Mouse (Mus musculus) midbrain, postnatal 0 days (tissue): ENCODE data around the gene BC053393. TPM values are rescaled to one million over a fixed set of nuclear protein-coding genes. Genes with fewer than 3 reads are reported as not detected.

Experiments
- ATAC-seq: fragments of 200-750 bp; cut with Nextera tagmentation; 2 replicates; pipeline ENCODE4 v1.8.0; 2017; ENCODE audit warnings: moderate number of reproducible peaks, mild to moderate bottlenecking, moderate TSS enrichment, moderate library complexity; ENCODE audit not compliant: low FRiP score
- DNase-seq: peaks from one replicate; pipeline ENCODE4 v3.0.0-alpha.2; 2015; ENCODE audit warnings: low spot score
- H3K27ac ChIP-seq: fragments of 300-500 bp; sonication (generic); 2 replicates; pipeline ENCODE4 v1.5.1; 2014; ENCODE audit warnings: low read depth, mild to moderate bottlenecking, low read length, mixed read lengths
- H3K27me3 ChIP-seq: fragments of 300-500 bp; sonication (generic); 2 replicates; pipeline ENCODE4 v1.6.1; 2014; ENCODE audit warnings: low read length, control low read depth, mixed read lengths; ENCODE audit not compliant: insufficient read depth
- H3K36me3 ChIP-seq: fragments of 300-500 bp; sonication (generic); 2 replicates; pipeline ENCODE4 v1.6.1; 2014; ENCODE audit warnings: low read length, control low read depth, mixed read lengths; ENCODE audit not compliant: insufficient read depth
- H3K4me1 ChIP-seq: fragments of 300-500 bp; sonication (generic); 2 replicates; pipeline ENCODE4 v1.6.1; 2014; ENCODE audit warnings: mild to moderate bottlenecking, control low read depth, antibody characterized with exemption, low read length, mixed read lengths; ENCODE audit not compliant: insufficient read depth
- H3K4me2 ChIP-seq: fragments of 300-500 bp; sonication (generic); 2 replicates; pipeline ENCODE4 v1.6.1; 2014; ENCODE audit warnings: low read depth, mild to moderate bottlenecking, low read length, mixed read lengths; ENCODE audit not compliant: poor library complexity, severe bottlenecking
- H3K4me3 ChIP-seq: fragments of 300-500 bp; sonication (generic); 2 replicates; pipeline ENCODE4 v1.5.1; 2014; ENCODE audit warnings: low read depth, mild to moderate bottlenecking, low read length, moderate library complexity
- H3K9ac ChIP-seq: fragments of 300-500 bp; sonication (generic); replicated peaks from 2 replicates; pipeline ENCODE4 v1.6.1; 2014; ENCODE audit warnings: mild to moderate bottlenecking, low read length, moderate library complexity, mixed read lengths; ENCODE audit not compliant: poor library complexity, severe bottlenecking
- H3K9me3 ChIP-seq: fragments of 300-500 bp; sonication (generic); 2 replicates; pipeline ENCODE4 v1.6.1; 2016; ENCODE audit warnings: low read length, control low read depth
- CTCF ChIP-seq: IDR thresholded peaks from 2 replicates; pipeline ENCODE4 v1.5.1; 2016; ENCODE audit warnings: antibody characterized with exemption, mild to moderate bottlenecking
- WGBS: fragments of 180-500 bp; shearing (Covaris S2); extraction: QIAGEN DNeasy Blood & Tissue Kit; methylation state at CpG from one replicate; pipeline ENCODE4 v1.1.7; 2014; 5-methylcytosine and 5-hydroxymethylcytosine counted together
- polyA plus RNA-seq: library from polyadenylated mRNA; unstranded; fragments of >200 nt; fragmentation: Nextera tagmentation; extraction: Ambion mirVana; gene quantifications from 2 replicates; pipeline ENCODE4 v1.2.1, GENCODE M21; 2015
- total RNA-seq: library from RNA; depleted of rRNA; stranded (reverse); fragments of >200 nt; gene quantifications from 2 replicates; pipeline ENCODE4 v1.2.3, GENCODE M21; 2014

The BC053393 gene
- total and polyA plus RNA-seq, 2 experiments from 2014 or later, result not detected

DNA sequence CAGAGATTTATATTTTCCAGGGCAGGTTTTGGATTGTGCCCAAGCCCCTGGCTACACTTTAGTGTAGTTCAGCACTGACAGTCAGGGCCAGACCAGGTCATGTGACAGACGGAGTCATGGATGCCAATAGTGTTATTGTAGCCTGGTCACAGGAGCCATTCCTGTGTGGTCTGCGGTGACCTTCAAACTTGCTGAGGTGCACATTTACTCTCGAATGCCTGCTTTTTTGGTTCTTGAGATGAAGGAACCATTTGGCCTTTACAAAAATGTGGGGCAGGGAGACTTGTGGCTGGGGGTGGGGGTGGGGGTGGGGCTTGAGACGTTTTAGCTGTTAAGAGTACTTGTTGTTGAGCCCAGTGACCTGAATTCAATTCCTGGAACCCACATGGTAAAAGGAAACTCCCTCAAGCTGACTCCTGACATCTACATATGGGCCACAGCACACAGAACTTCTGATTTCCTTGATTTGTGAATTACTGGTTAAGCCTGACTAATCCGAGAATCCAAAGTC, 7.5 kb downstream of the BC053393 start:
- Histone ChIP-seq H3K9me3 (no peaks in the 10 kb centered on the region), H3K9ac (no peak overlapping the region), H3K4me1 (no peaks in the 10 kb centered on the region), H3K36me3 (no peaks in the 10 kb centered on the region), H3K4me2 (no peak overlapping the region), H3K27ac (no peak overlapping the region), H3K4me3 (no peak overlapping the region), H3K27me3 (no peaks in the 10 kb centered on the region)
- DNase-seq (no peak), ATAC-seq (no peak)
- TF ChIP-seq CTCF, result no peak
- WGBS, result 62% methylated on average over 5 of the region's 5 CpGs

DNA sequence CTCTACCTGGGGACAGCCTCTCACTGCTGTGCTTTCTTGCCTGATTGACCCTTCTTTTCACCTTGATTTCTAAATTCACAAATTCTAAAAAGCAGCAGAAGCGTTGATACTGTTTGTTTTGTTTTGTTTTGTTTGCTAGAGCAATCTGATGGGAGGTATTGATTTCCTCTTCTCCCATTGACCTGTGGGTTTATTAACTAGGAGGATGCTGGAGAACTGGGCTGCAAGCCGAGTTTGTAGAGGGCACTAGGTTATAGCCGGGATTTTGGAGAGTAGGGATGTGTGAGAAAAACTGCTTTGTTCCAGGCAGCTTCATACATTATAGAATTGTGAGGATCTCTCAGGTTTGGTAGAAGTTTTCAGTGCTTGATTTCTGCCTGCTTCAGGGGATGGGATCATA, 9.1 kb downstream of the BC053393 start:
- H3K27me3 ChIP-seq, result no peaks in the 10 kb centered on the region
- no peak for ATAC-seq
- H3K27ac ChIP-seq, result no peak overlapping the region
- no peak for TF ChIP-seq CTCF
- no peaks in the 10 kb centered on the region for H3K9me3 ChIP-seq
- H3K9ac ChIP-seq, result no peak overlapping the region
- no peaks in the 10 kb centered on the region for H3K36me3 ChIP-seq
- DNase-seq, result no peak
- no peak overlapping the region for H3K4me3 ChIP-seq
- no peaks in the 10 kb centered on the region for H3K4me1 ChIP-seq
- H3K4me2 ChIP-seq, result no peak overlapping the region
- WGBS, result 85% methylated on average over 3 of the region's 3 CpGs

DNA sequence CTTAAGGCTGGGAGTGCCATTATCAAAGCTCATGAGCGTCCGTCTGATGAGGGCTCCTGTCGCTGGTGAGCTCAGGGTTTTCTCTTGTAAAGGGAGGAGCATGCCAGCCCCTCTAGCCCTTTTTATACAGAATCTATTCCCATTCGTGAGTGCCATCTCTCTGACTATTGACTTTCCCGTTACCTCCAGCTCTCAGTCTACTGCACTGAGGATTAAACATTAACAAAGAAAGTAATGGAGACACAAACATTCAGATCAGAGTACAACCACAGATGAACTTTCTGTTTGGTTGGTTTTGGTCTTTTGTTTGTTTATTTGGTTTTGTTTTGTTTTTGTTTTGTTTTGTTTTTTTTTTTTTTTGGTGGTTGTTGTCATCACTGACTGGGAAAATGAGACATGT, 11.4 kb downstream of the BC053393 start:
- Histone ChIP-seq H3K4me2 (no peak overlapping the region), H3K9ac (no peak overlapping the region), H3K9me3 (no peaks in the 10 kb centered on the region), H3K27ac (no peak overlapping the region), H3K27me3 (no peaks in the 10 kb centered on the region), H3K4me3 (no peak overlapping the region), H3K4me1 (no peaks in the 10 kb centered on the region), H3K36me3 (no peaks in the 10 kb centered on the region)
- no peak for TF ChIP-seq CTCF
- DNase-seq (no peak), ATAC-seq (no peak)
- 81% methylated on average over 5 of the region's 5 CpGs for WGBS

DNA sequence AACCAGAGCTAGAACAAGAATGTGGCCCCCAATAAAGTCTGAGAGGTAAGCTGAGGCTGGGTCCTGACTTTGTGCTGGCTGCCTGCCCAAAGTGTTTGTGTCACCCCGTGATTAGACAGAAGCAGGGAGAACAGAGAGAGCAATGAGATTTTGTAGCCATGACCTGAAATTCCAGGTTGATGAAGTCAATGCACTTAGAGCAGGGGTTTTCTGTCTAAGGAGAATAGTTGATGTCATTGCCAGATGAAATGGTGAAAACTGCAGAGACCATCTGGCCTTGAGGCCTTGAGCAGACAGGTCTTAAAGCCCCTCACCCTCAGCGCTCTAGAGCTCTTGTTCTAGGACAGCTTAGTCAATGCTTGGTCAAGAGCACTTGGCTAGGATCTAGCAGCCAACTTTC, 21.1 kb downstream of the BC053393 start:
- DNase-seq, result no peak
- ATAC-seq, result no peak
- no peaks in the 10 kb centered on the region for H3K36me3 ChIP-seq
- H3K9me3 ChIP-seq, result no peaks in the 10 kb centered on the region
- no peaks in the 10 kb centered on the region for H3K4me1 ChIP-seq
- H3K4me3 ChIP-seq, result no peak overlapping the region
- H3K27me3 ChIP-seq, result no peaks in the 10 kb centered on the region
- H3K4me2 ChIP-seq, result no peak overlapping the region
- WGBS, result 92% methylated on average over 2 of the region's 2 CpGs
- no peak overlapping the region for H3K9ac ChIP-seq
- TF ChIP-seq CTCF, result no peak
- H3K27ac ChIP-seq, result no peak overlapping the region

DNA sequence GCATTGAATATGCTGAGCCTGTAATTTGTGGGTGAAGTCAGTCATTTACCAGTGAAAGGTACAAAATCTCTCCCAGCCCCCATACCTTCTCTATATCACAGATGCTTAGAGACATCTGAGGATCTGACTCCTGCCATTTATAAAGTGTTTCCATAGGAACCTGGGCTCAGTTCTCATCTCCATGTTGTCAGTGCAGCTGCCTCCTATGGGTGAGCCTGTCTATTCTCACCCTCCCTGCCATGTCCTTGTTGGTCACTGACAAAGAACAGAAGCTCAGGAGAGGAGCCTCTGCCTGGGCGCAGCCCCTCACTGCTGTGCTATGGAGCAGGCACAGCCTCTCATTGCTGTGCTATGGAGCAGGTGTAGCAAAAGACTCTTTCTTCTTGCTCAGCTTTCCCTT, 48.6 kb downstream of the BC053393 start:
- WGBS, result 76% methylated on average over 1 of the region's 1 CpGs
- no peaks in the 10 kb centered on the region for H3K9me3 ChIP-seq
- H3K36me3 ChIP-seq, result no peaks in the 10 kb centered on the region
- no peaks in the 10 kb centered on the region for H3K27me3 ChIP-seq
- no peak overlapping the region for H3K27ac ChIP-seq
- no peak for DNase-seq
- TF ChIP-seq CTCF, result no peak
- no peak overlapping the region for H3K4me3 ChIP-seq
- no peaks in the 10 kb centered on the region for H3K4me1 ChIP-seq
- peak; percentile 27; the same call in 1 of the 2 replicates for ATAC-seq
- H3K4me2 ChIP-seq, result no peak overlapping the region
- no peak overlapping the region for H3K9ac ChIP-seq

DNA sequence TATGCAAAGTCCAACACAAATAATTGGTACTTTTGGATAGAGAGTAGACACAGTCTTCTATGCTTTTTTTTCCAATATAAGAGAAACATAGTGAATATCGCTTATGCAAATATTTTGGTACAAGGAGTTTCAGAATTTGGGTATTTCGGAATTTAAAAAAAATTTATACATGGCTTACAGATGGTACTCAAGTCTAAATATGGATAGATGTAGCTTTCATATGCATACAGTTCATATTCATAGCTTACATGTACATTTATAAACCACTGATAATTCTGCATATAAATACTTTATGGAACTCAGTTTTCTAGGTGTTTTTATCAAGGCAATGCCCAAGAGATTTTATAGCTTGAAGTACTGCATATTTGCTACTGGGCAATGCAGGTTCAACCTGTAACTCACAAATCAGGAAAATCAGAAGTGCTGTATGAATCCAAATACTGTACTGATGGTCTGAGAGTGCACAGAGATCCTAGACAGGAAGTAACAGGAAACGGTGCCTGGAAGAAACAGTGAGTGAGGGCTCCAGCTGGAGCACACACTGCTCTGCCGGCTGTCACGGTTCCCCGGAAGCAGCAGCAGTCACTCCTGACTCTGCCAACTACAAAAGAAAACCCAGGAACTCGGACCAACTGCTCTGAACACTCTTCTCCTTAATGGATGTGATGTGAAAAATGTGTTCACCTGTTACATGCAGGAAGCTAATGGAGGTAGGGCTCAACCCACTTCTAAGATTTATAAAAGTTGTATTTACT, 49.3 kb downstream of the BC053393 start:
- H3K4me2 ChIP-seq, result no peak overlapping the region
- no peak for TF ChIP-seq CTCF
- H3K27ac ChIP-seq, result no peak overlapping the region
- no peaks in the 10 kb centered on the region for H3K27me3 ChIP-seq
- H3K4me1 ChIP-seq, result no peaks in the 10 kb centered on the region
- H3K9ac ChIP-seq, result no peak overlapping the region
- H3K36me3 ChIP-seq, result no peaks in the 10 kb centered on the region
- DNase-seq, result no peak
- no peaks in the 10 kb centered on the region for H3K9me3 ChIP-seq
- WGBS, result 67% methylated on average over 7 of the region's 7 CpGs
- no peak overlapping the region for H3K4me3 ChIP-seq
- no peak for ATAC-seq
